Mouse (Mus musculus) intestine, embryonic 16.5 days (tissue): ENCODE results near the gene Igsf3. TPM values are rescaled to one million over a fixed set of nuclear protein-coding genes. Genes with fewer than 3 reads are reported as not detected.

ENCODE experiments used
- ATAC-seq: fragments of 200-750 bp; cut with Nextera tagmentation; 2 replicates; pipeline ENCODE4 v1.8.0; 2017; ENCODE audit warnings: moderate TSS enrichment, moderate library complexity
- H3K27ac ChIP-seq: fragments of 300-500 bp; sonication (generic); 2 replicates; pipeline ENCODE4 v1.5.1; 2014; ENCODE audit warnings: mild to moderate bottlenecking, low read length
- H3K27me3 ChIP-seq: fragments of 300-500 bp; sonication (generic); replicated peaks from 2 replicates; pipeline ENCODE4 v1.6.1; 2014; ENCODE audit warnings: low read length, control low read depth, mixed read lengths; ENCODE audit not compliant: control insufficient read depth, insufficient read depth
- H3K36me3 ChIP-seq: fragments of 300-500 bp; sonication (generic); 2 replicates; pipeline ENCODE4 v1.6.1; 2014; ENCODE audit warnings: low read length, control low read depth; ENCODE audit not compliant: control insufficient read depth, insufficient read depth
- H3K4me1 ChIP-seq: fragments of 300-500 bp; sonication (generic); 2 replicates; pipeline ENCODE4 v1.6.1; 2014; ENCODE audit warnings: low read length, control low read depth, mixed read lengths; ENCODE audit not compliant: control insufficient read depth, insufficient read depth
- H3K4me2 ChIP-seq: fragments of 300-500 bp; sonication (generic); 2 replicates; pipeline ENCODE4 v1.6.1; 2014; ENCODE audit warnings: low read depth, low read length, control low read depth
- H3K4me3 ChIP-seq: fragments of 300-500 bp; sonication (generic); 2 replicates; pipeline ENCODE4 v1.5.1; 2014; ENCODE audit warnings: mild to moderate bottlenecking, low read length
- H3K9ac ChIP-seq: fragments of 300-500 bp; sonication (generic); 2 replicates; pipeline ENCODE4 v1.6.1; 2014; ENCODE audit warnings: low read depth, low read length
- H3K9me3 ChIP-seq: fragments of 300-500 bp; sonication (generic); 2 replicates; pipeline ENCODE4 v1.6.1; 2016; ENCODE audit warnings: low read length, control low read depth; ENCODE audit not compliant: control insufficient read depth
- WGBS: fragments of 180-500 bp; shearing (Covaris S2); extraction: QIAGEN DNeasy Blood & Tissue Kit; methylation state at CpG from one replicate; pipeline ENCODE4 v1.1.7; 2014; 5-methylcytosine and 5-hydroxymethylcytosine counted together
- polyA plus RNA-seq: library from polyadenylated mRNA; unstranded; fragments of >200 nt; fragmentation: Nextera tagmentation; extraction: Ambion mirVana; gene quantifications from 2 replicates; pipeline ENCODE4 v1.2.1, GENCODE M21; 2015

Gene Igsf3
- polyA plus RNA-seq, 1 experiment from 2014 or later, result 19.2 TPM

GRCm38 (mm10) chr3:101367372-101367771 is 9.5 kb upstream of the Igsf3 start:
- Histone ChIP-seq H3K4me1 (no peaks in the 10 kb centered on the region; the same call in 1 of the 2 replicates), H3K4me3 (no peak overlapping the region), H3K4me2 (no peak overlapping the region), H3K27me3 (no peaks in the 10 kb centered on the region), H3K9ac (no peak overlapping the region), H3K27ac (no peak overlapping the region), H3K9me3 (no peaks in the 10 kb centered on the region), H3K36me3 (no peaks in the 10 kb centered on the region)
- no peak for ATAC-seq
- 53% methylated on average over 11 of the region's 11 CpGs for WGBS

GRCm38 (mm10) chr3:101369301-101369881 is 7.5 kb upstream of the Igsf3 start:
- Histone ChIP-seq H3K36me3 (no peaks in the 10 kb centered on the region), H3K4me3 (no peak overlapping the region), H3K4me1 (no peaks in the 10 kb centered on the region; the same call in 1 of the 2 replicates), H3K4me2 (no peak overlapping the region), H3K27ac (no peak overlapping the region), H3K9me3 (no peaks in the 10 kb centered on the region), H3K9ac (no peak overlapping the region), H3K27me3 (no peaks in the 10 kb centered on the region)
- ATAC-seq, result no peak
- 43% methylated on average over 10 of the region's 10 CpGs for WGBS

- Histone ChIP-seq H3K36me3 (no peaks in the 10 kb centered on the region), H3K9ac (no peak overlapping the region), H3K4me3 (no peak overlapping the region), H3K4me1 (peaks cover 3% of the 10 kb centered on the region; the same call in 1 of the 2 replicates), H3K27ac (no peak overlapping the region), H3K4me2 (no peak overlapping the region), H3K9me3 (no peaks in the 10 kb centered on the region), H3K27me3 (no peaks in the 10 kb centered on the region)
- 37% methylated on average over 13 of the region's 13 CpGs for WGBS
- ATAC-seq, result no peak
Observed at GRCm38 (mm10) chr3:101372345-101372980, 4.4 kb upstream of the Igsf3 start.

- ATAC-seq, result peak; percentile 30
- WGBS, result under 1% methylated on average over 62 of the region's 62 CpGs
- Histone ChIP-seq H3K4me3 (peak overlapping the region; percentile 86), H3K36me3 (no peaks in the 10 kb centered on the region), H3K9ac (peak overlapping the region; percentile 84), H3K9me3 (no peaks in the 10 kb centered on the region), H3K27me3 (no peaks in the 10 kb centered on the region), H3K4me2 (peak overlapping the region; percentile 97), H3K27ac (peak overlapping the region; percentile 47), H3K4me1 (peaks cover 30% of the 10 kb centered on the region)
Observed at GRCm38 (mm10) chr3:101377256-101378024, 557 bp downstream of the Igsf3 start.

- peak; percentile 57 for ATAC-seq
- Histone ChIP-seq H3K36me3 (no peaks in the 10 kb centered on the region), H3K4me1 (peaks cover 30% of the 10 kb centered on the region), H3K9ac (peak overlapping the region; percentile 84), H3K4me2 (peak overlapping the region; percentile 97), H3K9me3 (no peaks in the 10 kb centered on the region), H3K27ac (peak overlapping the region; percentile 40), H3K4me3 (peak overlapping the region; percentile 86), H3K27me3 (no peaks in the 10 kb centered on the region)
- WGBS, result 2% methylated on average over 12 of the region's 12 CpGs
Observed at GRCm38 (mm10) chr3:101378102-101378501, 1.2 kb downstream of the Igsf3 start.

- no peak overlapping the region for H3K27ac ChIP-seq
- peak overlapping the region; percentile 32; the same call in 1 of the 2 replicates for H3K4me2 ChIP-seq
- H3K9me3 ChIP-seq, result no peaks in the 10 kb centered on the region
- H3K4me1 ChIP-seq, result peaks cover 30% of the 10 kb centered on the region
- WGBS, result 14% methylated on average over 4 of the region's 4 CpGs
- H3K4me3 ChIP-seq, result peak overlapping the region; percentile 2; the same call in 1 of the 2 replicates
- no peaks in the 10 kb centered on the region for H3K27me3 ChIP-seq
- H3K9ac ChIP-seq, result peak overlapping the region; percentile 42; the same call in 1 of the 2 replicates
- no peaks in the 10 kb centered on the region for H3K36me3 ChIP-seq
- peak; percentile 38 for ATAC-seq
Observed at GRCm38 (mm10) chr3:101379789-101380188, 2.9 kb downstream of the Igsf3 start.

- H3K9ac ChIP-seq, result no peak overlapping the region
- H3K4me1 ChIP-seq, result peaks cover 35% of the 10 kb centered on the region
- H3K4me3 ChIP-seq, result no peak overlapping the region
- ATAC-seq, result no peak
- no peaks in the 10 kb centered on the region for H3K36me3 ChIP-seq
- H3K27ac ChIP-seq, result no peak overlapping the region
- H3K4me2 ChIP-seq, result no peak overlapping the region
- 60% methylated on average over 5 of the region's 5 CpGs for WGBS
- H3K9me3 ChIP-seq, result no peaks in the 10 kb centered on the region
- H3K27me3 ChIP-seq, result no peaks in the 10 kb centered on the region
Observed at GRCm38 (mm10) chr3:101381691-101382090, 4.8 kb downstream of the Igsf3 start.

- peaks cover 35% of the 10 kb centered on the region for H3K4me1 ChIP-seq
- no peak overlapping the region for H3K4me3 ChIP-seq
- no peaks in the 10 kb centered on the region for H3K27me3 ChIP-seq
- WGBS, result 65% methylated on average over 4 of the region's 4 CpGs
- no peaks in the 10 kb centered on the region for H3K9me3 ChIP-seq
- no peak overlapping the region for H3K9ac ChIP-seq
- no peak overlapping the region for H3K27ac ChIP-seq
- no peak overlapping the region for H3K4me2 ChIP-seq
- no peaks in the 10 kb centered on the region for H3K36me3 ChIP-seq
- no peak for ATAC-seq
Observed at GRCm38 (mm10) chr3:101382751-101383150, 5.9 kb downstream of the Igsf3 start.

GRCm38 (mm10) chr3:101386430-101387016 is 9.6 kb downstream of the Igsf3 start:
- peaks cover 10% of the 10 kb centered on the region for H3K4me1 ChIP-seq
- WGBS, result 23% methylated on average over 8 of the region's 8 CpGs

More at GRCm38 (mm10) chr3:101386430-101387016, 9.6 kb downstream of the Igsf3 start:
- no peak overlapping the region for H3K27ac ChIP-seq
- no peaks in the 10 kb centered on the region for H3K27me3 ChIP-seq
- no peaks in the 10 kb centered on the region for H3K9me3 ChIP-seq
- H3K36me3 ChIP-seq, result no peaks in the 10 kb centered on the region
- H3K4me2 ChIP-seq, result no peak overlapping the region
- H3K4me3 ChIP-seq, result no peak overlapping the region
- peak; percentile 83 for ATAC-seq
- no peak overlapping the region for H3K9ac ChIP-seq
